Mouse (Mus musculus) gonadal fat pad, adult 2 months (tissue): ENCODE results near the gene Samd11. TPM values are rescaled to one million over a fixed set of nuclear protein-coding genes. Genes with fewer than 3 reads are reported as not detected.

Experiments
- DNase-seq: peaks from one replicate; pipeline ENCODE4 v3.0.0-alpha.2; 2012; ENCODE audit warnings: low read depth
- polyA plus RNA-seq: library from polyadenylated mRNA; depleted of rRNA; stranded (reverse); fragments of >200 nt; gene quantifications from 2 replicates; pipeline ENCODE4 v1.2.3, GENCODE M21; 2012; rRNA removed

Samd11 gene
- 0.47 and 2.2 TPM in 2 replicates for polyA plus RNA-seq

GRCm38 (mm10) chr4:156255078-156255839, at the start of gene Samd11:
TSS of gene Samd11 (minus strand) at chr4:156255657.
- no peak for DNase-seq

- DNase-seq: no peak
Measured at GRCm38 (mm10) chr4:156254361-156255077, 938 bp downstream of the Samd11 start.

- DNase-seq: no peak
Measured at GRCm38 (mm10) chr4:156253043-156253442, 2.4 kb downstream of the Samd11 start.

- DNase-seq: no peak
Measured at GRCm38 (mm10) chr4:156252619-156253018, 2.8 kb downstream of the Samd11 start.

- no peak for DNase-seq
Measured at GRCm38 (mm10) chr4:156252140-156252539, 3.3 kb downstream of the Samd11 start.

- DNase-seq: no peak
Measured at GRCm38 (mm10) chr4:156251081-156251480, 4.4 kb downstream of the Samd11 start.

- DNase-seq: no peak
Measured at GRCm38 (mm10) chr4:156249567-156249966, 5.9 kb downstream of the Samd11 start.

- DNase-seq: no peak
Measured at GRCm38 (mm10) chr4:156236651-156237447, 18.6 kb downstream of the Samd11 start.

GRCm38 (mm10) chr4:156235808-156236533, 19.5 kb downstream of the Samd11 start, which contains the start of gene Noc2l:
TSS of gene Noc2l (plus strand) at chr4:156236010.
- no peak for DNase-seq

- DNase-seq: no peak
Measured at GRCm38 (mm10) chr4:156235360-156235770, 20.1 kb downstream of the Samd11 start.

GRCm38 (mm10) chr4:156234701-156235213, 20.7 kb downstream of the Samd11 start, which contains the start of gene Plekhn1:
TSS of gene Plekhn1 (minus strand) at chr4:156234857.
- no peak for DNase-seq

- no peak for DNase-seq
Measured at GRCm38 (mm10) chr4:156234021-156234501, 21.4 kb downstream of the Samd11 start.

- no peak for DNase-seq
Measured at GRCm38 (mm10) chr4:156228393-156229024, 26.9 kb downstream of the Samd11 start.

GRCm38 (mm10) chr4:156227752-156228392, 27.6 kb downstream of the Samd11 start:
- DNase-seq: no peak

- no peak for DNase-seq
Measured at GRCm38 (mm10) chr4:156224276-156224675, 31.2 kb downstream of the Samd11 start.

- no peak for DNase-seq
Measured at GRCm38 (mm10) chr4:156219936-156220335, 35.5 kb downstream of the Samd11 start.

- DNase-seq: no peak
Measured at GRCm38 (mm10) chr4:156217838-156218237, 37.6 kb downstream of the Samd11 start.

GRCm38 (mm10) chr4:156217022-156217669, 38.3 kb downstream of the Samd11 start:
- DNase-seq: no peak

- DNase-seq: no peak
Measured at GRCm38 (mm10) chr4:156216196-156216595, 39.3 kb downstream of the Samd11 start.
